Mouse (Mus musculus): Measurements from ENCODE around the gene Hnrnpab.

Gene Hnrnpab

GRCm38 (mm10) chr11:51605602-51606446 is 823 bp downstream of the Hnrnpab start:
- DNase-seq (ENCODE audit: low spot score) = peak; percentile 79

GRCm38 (mm10) chr11:51602253-51602652 is 4.4 kb downstream of the Hnrnpab start:
- no peak for DNase-seq (ENCODE audit: low spot score)

DNA sequence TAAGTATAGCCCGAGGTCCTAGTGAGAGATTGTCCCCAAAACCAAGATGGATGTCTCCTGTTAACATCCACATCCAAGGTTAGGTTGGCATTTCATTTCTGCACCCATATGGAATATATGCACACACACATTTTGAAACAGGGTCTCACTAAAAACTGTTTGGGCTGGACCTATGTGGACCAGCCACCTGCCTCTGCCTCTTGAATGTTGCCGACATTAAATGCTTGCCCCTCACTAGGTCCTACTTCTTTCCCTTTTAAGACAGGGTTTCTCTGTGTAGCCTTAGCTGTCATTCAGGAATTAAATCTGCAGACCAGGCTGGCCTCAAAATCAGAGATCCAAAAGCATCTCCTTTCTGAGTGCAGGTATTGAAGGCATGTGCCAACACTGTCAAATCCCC is 9.1 kb downstream of the Hnrnpab start:
- no peak for DNase-seq (ENCODE audit: low spot score)

- no peak for DNase-seq (ENCODE audit: low spot score)
Observed at GRCm38 (mm10) chr11:51595459-51596083, 11.1 kb downstream of the Hnrnpab start.

- DNase-seq (ENCODE audit: low spot score) = no peak
Observed at GRCm38 (mm10) chr11:51594715-51595350, 11.8 kb downstream of the Hnrnpab start.

DNA sequence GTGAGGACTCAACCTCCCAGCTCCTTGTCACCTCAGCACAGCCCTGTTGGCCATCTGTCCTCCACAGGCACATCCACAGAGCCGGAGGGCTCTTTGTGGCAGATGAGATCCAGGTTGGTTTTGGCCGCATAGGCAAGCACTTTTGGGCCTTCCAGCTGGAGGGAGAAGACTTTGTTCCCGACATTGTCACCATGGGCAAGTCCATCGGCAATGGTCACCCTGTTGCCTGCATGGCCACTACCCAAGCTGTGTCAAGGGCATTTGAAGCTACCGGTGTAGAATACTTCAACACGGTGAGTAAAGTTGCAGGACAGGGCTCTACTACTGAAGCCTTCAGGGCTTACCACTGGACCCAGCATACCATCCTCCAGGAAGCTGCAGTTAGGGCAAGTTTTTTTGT is 12.8 kb downstream of the Hnrnpab start:
- no peak for DNase-seq (ENCODE audit: low spot score)

GRCm38 (mm10) chr11:51593368-51593767 is 13.3 kb downstream of the Hnrnpab start:
- DNase-seq (ENCODE audit: low spot score) = no peak

DNA sequence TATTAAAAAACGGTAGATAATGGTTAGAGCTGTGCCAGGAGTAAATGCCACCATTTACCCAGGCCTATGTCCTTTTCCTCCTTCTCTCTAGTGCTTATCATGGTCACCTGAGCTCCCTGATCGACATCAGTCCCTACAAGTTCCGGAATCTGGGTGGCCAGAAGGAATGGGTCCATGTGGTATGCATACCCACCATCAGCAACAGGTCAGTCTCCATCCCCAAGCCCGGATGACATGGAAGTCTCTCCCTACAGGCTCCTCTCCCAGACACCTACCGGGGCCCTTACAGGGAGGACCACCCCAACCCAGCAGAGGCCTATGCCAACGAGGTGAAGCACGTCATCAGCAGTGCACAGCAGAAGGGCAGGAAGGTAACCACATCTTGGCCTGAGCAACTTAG is 14.7 kb downstream of the Hnrnpab start:
- DNase-seq (ENCODE audit: low spot score) = no peak

- DNase-seq (ENCODE audit: low spot score) = no peak
Observed at GRCm38 (mm10) chr11:51591168-51591567, 15.5 kb downstream of the Hnrnpab start.

DNA sequence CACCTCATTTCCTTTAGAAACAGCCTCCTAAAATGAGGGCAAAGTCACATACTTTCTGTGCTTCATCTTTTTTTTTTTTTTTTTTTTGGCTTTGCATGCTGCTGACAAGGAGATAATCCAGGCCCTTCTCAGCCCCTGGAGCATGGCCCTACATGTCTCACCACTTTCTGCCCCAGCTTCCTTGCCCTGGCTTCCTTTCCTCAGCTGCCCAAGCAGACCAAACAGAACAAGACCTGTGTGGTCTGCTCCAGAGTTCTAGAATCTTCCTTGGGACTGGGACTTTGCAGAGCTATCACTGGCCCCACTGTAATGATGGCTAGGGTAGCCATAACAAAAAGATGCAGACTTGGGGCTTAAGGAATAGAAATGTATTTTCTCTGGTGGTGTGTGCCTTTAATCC is 16.6 kb downstream of the Hnrnpab start:
- no peak for DNase-seq (ENCODE audit: low spot score)

DNA sequence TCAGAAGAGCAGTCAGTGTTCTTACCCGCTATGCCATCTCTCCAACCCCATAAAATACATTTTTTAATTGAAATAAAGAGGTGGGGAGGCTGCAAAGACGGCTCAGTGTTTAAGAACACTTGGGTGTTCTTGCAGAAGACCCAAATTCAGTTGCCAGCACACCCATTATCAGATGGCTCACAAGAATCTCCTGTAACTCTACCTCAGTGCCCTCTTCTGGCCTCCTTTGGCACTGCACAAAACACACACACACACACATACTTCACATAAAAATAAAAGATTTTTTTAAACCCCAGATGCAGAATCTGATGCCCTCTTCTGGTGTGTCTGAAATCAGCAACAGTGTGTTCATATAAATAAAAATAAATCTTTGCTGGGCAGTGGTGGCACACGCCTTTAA is 17.8 kb downstream of the Hnrnpab start:
- no peak for DNase-seq (ENCODE audit: low spot score)

GRCm38 (mm10) chr11:51587059-51587458 is 19.6 kb downstream of the Hnrnpab start:
- no peak for DNase-seq (ENCODE audit: low spot score)

DNA sequence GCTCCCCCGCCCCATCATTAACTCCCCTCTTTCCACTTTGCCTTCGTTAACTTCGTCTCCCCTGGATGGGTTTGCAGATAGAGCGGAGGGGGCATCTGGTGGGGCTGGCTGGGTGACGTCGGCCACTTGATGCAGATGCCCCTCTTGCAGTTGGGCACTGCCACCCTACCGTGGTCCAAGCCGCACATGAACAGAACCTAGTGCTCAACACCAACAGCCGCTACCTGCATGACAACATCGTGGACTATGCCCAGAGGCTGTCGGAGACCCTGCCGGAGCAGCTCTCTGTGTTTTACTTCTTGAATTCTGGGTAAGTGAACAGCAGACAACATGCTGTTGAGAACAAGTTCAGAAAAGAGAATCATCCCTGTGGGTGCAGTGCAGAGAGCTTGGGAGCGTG is 20.2 kb downstream of the Hnrnpab start:
- no peak for DNase-seq (ENCODE audit: low spot score)

- DNase-seq (ENCODE audit: low spot score) = no peak
Observed at GRCm38 (mm10) chr11:51585608-51586252, 20.9 kb downstream of the Hnrnpab start.

DNA sequence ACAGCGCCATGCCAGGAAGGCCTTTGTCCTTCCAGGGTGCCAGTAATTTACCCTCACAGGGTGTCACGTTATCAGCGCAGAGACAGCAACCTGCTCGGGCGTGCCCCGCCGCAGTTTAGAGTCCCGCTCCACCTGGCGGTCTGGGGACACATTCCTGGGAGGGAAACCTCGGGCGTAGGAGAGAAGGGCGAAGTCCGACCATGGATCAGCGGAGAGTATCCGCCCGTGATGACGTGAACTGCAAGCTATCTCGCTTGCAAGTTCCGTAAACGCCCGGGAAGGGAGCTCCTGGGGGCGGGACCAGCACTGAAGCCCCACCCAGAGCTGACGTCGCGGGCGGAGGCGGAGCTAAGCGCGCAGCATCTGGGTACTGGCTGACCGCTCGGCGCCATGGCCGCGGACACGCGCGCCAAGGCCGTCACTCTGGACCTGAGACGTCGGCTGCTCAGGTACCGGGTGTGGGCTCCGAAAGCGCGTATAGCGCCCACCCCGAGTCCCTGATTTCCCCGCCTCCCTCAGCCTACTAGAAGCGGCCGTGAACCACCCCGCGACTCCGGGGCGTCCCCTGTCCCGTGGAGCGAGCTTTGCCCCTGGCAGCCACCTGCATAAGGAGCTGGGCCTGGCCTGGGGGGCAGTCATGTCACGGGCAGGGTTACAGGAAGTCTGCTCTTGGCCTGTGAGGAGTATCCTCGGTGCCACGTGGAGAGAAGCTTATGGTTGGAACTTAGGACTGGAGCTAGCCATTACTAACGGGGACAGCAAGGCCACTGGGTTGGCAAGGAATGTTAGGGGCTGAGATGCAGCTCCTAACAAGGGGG is 22.0 kb downstream of the Hnrnpab start, which contains the start of gene Phykpl:
Gene Phykpl, plus strand, starts transcription at position 327 of the 818 bp plus-strand sequence.
- DNase-seq (ENCODE audit: low spot score) = peak; percentile 95

- DNase-seq (ENCODE audit: low spot score) = no peak
Observed at GRCm38 (mm10) chr11:51584057-51584430, 22.6 kb downstream of the Hnrnpab start.

DNA sequence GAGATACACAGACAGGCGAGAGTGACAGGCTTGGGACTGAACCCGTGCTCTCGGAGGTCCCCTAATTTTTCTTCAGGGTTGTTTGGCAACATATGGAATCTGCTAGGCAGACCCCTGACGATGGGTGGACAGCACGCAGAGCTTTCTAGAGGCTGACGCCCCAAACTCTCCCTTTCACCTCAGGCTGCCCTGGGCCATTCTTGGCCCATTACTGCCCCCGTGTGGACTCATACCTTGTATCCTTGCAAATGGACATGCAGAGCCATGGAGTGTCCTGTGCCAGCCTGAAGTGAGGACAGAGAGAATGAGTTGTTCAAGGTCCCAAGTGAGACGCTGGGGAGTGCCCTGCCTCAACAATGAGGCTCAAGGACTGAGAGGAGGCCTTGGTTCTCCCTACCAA is 23.9 kb downstream of the Hnrnpab start:
- DNase-seq (ENCODE audit: low spot score) = peak; percentile 71

DNA sequence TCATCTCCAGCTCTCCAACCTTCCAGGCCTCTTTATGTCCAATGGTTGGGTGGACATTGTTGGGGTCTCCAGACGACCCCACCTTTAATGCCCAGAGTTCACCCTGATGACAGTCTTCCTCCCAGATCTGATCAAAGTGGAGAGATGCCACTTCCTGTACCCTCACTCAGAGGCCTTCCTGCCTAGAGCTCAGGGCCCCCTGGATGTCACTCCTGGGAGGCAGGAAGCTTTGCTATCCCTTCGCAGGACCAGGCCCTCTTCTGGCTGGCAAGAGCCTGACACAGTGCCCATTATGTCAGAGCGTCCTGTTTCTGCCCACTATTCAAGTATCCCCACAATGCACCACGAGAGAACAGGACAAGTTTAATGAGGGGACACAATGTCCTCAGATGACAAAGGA is 27.6 kb downstream of the Hnrnpab start:
- DNase-seq (ENCODE audit: low spot score) = no peak

DNA sequence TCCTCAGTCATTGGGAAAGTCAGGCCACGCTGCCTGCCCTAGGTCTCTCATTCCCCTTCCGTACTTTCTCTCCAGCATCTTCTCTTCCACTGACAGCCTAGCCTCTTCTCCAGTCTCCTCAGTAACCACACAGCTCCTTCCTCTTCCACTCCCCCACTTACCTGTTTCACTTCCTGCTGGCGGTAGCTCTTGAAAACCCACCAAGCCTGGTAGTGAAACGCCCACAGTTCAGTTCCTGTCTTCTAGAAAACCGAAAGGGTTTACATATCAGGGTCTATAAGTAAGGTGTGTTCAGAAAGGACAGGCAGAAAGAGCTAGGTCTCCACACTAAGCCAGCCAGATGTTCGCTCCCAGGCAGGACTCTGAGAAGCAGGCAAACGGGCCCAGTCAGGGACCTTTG is 29.1 kb downstream of the Hnrnpab start:
- no peak for DNase-seq (ENCODE audit: low spot score)

GRCm38 (mm10) chr11:51576454-51576853 is 30.2 kb downstream of the Hnrnpab start:
- DNase-seq (ENCODE audit: low spot score) = peak; percentile 36

- no peak for DNase-seq (ENCODE audit: low spot score)
Observed at GRCm38 (mm10) chr11:51568801-51569200, 37.8 kb downstream of the Hnrnpab start.

DNA sequence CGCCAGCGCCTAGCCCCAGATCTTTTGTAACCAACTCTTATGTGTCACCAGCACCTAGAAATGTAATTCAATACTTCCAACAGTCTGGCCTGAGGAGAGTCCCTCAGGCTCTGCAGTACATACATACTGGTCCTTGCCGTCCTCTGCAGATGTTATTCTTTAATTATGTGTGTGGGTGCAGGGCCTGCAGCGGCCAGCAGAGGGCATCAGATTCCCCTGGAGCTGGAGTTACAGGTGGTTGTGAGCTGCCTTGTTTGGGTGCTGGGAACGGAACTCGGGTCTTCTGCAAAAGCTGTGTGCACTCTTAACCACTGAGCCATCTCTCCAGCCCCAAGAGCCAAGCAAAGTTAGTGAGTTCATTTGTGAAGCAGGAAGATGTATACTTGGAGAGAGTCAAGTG is 40.7 kb downstream of the Hnrnpab start:
- no peak for DNase-seq (ENCODE audit: low spot score)
